Mouse (Mus musculus) heart, postnatal 0 days (tissue): ENCODE data around the gene Nrm.

ENCODE experiments used
- CTCF ChIP-seq: IDR thresholded peaks from 2 replicates; pipeline ENCODE4 v1.5.1; 2016; ENCODE audit warnings: antibody characterized with exemption, control low read depth, low read depth
- EP300 ChIP-seq: IDR thresholded peaks from 2 replicates; pipeline ENCODE4 v1.6.1; 2016; ENCODE audit warnings: antibody characterized with exemption, low read depth

DNA sequence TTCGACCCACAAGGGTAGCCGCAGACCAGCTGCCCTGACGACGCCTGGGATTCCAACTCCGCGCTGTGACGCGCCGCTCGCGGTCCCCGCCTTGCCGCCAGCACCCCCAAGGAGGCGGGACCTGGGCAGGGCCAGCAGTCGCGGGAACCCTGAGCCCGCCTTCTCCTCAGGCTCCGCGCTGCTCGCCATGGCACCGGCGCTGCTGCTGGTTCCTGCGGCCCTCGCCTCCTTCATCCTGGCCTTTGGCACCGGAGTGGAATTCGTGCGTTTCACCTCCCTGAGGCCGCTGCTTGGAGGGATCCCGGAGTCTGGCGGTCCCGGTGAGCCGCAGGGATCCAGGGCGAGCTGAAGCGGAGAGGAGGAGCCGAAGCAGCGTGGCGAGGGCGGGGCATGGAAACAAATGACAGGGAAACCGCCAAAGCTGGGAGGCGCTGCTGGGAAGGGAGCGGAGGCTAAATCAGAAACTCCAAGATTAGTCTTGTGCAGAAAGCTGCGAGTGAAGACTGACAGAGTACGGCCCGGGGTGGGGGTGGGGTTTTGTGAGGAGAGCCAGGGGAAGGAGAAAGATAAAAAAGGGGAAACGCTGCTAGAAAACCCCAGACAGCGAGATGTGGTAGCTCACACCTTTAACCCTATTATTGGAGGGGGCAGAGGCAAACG is at the start of gene Nrm:
- peak; percentile 24; the same call in 1 of the 2 replicates for TF ChIP-seq EP300
- peak; percentile 58 for TF ChIP-seq CTCF
